Mouse (Mus musculus): ENCODE results near the gene Efcab10. TPM values are rescaled to one million over a fixed set of nuclear protein-coding genes. Genes with fewer than 3 reads are reported as not detected.

Efcab10 gene
- 0.38 and 1.1 TPM in 2 replicates for polyA plus RNA-seq (2012; rRNA removed)

GRCm38 (mm10) chr12:33394804-33395623, at the start of gene Efcab10:
Gene Efcab10 (plus strand): TSS chr12:33394854.
- DNase-seq (ENCODE audit: low read depth): no peak

DNA sequence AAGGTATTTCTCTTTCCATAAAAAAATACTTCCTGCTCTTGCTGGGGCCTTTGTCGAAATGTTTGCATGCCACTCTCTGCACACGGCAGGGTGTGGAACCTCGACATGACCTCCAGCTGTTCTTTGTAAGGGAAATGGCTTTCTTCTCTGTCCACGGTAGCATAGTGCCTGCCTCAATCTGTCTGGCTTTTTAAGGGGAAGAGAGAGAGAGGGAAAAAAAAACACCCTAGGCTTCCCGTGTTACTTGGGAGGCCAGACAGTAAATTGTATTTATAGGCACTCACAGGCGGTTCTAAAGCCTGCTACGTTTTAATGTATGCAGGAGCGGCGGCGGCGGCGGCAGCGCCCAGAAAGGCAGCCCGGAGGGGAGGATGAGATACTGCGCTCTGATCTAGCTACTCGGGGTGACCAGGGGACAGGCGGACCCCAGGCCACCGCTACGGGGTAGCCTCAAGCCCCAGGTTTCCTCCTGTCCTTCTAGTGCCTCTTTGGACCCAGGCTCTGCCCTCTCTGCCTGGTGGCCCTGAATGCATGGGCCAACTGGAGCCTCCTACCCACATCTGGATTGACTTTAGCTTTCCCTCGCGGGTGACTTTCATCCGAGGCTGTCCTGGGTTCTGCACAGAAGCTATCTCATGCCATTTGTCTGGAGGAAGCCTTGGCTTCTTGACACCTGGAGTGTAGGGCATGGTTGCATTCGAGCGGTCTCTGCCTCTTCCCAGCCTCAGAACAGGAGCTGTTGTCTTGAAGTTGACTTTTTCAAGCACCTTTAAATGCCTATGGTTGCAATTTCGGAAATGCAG, 49.5 kb upstream of the Efcab10 start:
- no peak for DNase-seq (ENCODE audit: low read depth)

GRCm38 (mm10) chr12:33345773-33346435, 48.8 kb upstream of the Efcab10 start:
- DNase-seq (ENCODE audit: low read depth): no peak

GRCm38 (mm10) chr12:33352671-33353070, 42.0 kb upstream of the Efcab10 start:
- DNase-seq (ENCODE audit: low read depth): no peak

DNA sequence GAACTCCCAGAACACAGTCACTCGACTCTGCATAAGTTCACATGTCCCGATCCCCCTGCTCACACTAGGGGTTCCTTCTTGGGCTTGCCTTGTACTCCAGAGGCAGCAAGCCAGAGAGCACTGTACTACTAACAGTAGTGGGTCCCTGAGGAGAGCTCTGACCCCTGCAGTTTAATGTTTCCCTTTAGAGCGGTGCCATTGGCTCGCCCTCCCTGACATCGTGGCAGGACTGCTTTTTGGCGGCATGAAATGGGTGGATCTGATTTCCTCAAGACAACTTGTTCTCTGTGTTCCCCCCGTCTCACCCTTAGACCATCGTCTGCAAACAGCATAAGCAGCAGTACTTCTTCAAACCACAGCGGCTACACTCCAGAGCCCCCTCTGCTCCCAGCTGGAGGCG, 36.3 kb upstream of the Efcab10 start:
- no peak for DNase-seq (ENCODE audit: low read depth)

GRCm38 (mm10) chr12:33359209-33359608, 35.4 kb upstream of the Efcab10 start:
- DNase-seq (ENCODE audit: low read depth): no peak

DNA sequence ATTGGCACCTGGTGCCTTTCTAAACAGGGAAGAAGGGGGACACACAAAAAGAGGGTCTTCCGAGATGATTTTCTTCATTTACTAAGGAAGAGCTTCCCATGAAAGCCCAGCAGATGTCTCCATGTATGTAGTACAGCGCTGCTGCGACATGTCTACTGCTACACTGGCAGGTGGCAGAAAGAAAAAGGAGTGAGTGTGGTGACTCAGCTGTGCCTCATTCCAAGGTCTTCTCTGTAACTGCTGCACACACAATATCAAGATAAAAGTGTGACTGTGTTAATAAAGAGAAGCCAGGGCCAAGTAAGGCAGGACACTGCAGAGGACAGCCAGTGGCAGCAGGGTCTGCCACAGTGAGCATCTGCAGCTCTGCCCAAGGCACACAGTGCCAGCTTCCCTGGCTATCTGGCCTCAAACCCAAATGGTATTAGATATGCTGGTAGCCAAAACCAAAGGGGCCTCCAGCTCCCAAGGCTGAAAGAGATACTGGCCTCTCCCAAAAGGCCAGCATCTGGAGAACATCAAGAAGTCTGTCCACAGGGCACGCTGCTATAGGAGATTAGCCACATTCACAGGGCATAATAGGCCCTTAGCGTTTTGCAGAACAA, 34.7 kb upstream of the Efcab10 start:
- no peak for DNase-seq (ENCODE audit: low read depth)

DNA sequence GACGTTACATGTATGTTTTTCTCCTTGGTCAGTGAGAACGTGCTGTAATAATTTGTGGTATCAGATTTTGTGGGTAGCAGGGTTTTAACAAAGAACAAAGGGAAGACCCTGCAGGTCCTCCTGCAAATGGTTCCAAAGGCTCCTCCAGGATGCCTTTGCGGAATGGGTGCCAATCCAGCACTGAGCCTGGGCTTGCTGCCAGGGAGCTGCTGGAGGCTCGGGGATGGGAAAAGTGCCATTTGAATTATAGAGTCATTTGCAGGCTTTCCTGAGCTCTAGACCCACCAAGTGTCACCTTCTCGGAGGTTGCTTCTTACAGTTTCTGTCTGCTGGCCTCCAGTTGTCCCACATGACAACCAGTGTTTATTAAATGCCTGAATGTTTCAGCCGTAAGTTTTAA, 33.9 kb upstream of the Efcab10 start:
- no peak for DNase-seq (ENCODE audit: low read depth)

- no peak for DNase-seq (ENCODE audit: low read depth)
Observed at GRCm38 (mm10) chr12:33364511-33364910, 30.1 kb upstream of the Efcab10 start.

DNA sequence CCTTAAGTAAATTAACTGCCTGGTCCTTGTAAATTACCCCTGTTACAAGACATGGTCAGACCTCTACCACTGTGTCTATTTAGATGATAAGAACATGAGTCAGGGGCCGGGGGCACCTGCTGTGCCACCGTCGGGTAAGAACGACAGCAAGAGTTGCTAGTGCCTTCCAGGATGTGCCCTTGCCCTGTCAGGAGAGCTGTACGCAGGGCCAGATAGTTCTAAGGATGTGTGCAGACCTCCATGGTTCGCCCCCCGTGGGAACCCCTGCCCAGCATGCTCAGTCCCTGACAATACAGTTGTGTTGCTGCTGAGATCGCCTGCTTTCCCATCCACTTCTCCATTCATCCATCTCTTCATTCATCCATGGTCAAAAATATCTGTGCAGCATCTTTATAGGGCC, 29.5 kb upstream of the Efcab10 start:
- no peak for DNase-seq (ENCODE audit: low read depth)

DNA sequence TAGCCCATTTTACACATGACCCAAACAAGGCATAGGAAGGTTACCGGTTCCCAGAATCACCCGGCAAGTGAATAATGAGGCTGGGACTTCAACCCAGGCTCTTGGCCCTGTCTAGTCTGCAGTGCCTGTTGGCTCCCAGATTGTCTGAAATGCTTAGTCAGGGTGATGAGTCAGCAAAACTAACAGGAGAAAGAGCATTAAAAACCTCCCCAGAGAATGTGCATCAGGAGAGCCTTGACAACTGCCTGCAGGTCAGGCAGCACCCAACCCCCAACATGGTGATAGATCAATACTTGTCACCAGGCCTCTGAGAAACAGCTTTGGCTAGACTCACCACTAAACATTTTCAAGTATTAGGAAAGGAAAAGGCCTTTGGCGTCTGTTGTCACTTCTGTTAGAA, 25.1 kb upstream of the Efcab10 start:
- DNase-seq (ENCODE audit: low read depth): no peak

GRCm38 (mm10) chr12:33379624-33380445, 14.8 kb upstream of the Efcab10 start:
- peak; percentile 38 for DNase-seq (ENCODE audit: low read depth)

GRCm38 (mm10) chr12:33388842-33389241, 5.8 kb upstream of the Efcab10 start:
- DNase-seq (ENCODE audit: low read depth): no peak

DNA sequence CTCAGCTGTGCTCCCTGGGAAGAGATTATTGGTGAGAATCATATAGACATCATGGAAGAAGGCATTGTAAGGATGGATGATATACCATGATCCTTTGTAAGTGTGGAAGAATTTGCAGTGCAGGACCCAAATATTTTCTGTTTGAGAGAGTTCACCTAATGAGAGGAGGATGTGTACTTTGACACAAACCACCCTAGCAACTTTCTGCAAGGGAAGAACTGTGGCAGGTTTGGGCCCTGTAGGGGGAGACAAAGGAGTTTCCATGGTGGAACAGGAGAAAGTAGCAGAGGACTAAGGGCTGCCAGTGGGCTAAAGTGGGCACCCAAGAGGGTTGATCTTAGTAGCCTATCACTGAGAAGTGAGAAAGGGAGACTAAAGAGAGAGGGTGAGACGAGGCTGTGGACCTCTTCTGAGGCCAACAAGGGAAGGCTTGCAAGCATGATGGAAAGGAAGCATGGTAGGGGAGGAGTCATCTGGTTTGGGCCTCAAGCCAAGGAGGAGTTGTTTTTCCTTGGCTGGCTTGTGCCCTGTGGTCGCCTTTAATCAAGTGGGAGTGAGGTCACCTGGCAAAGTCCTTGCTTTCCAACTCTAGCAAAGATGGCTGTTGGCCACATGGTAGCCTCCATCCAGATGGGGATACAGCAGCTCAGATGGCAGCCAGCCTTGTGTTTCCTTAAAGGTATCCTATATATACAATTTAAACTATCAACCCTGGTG, 3.7 kb upstream of the Efcab10 start:
- DNase-seq (ENCODE audit: low read depth): no peak

GRCm38 (mm10) chr12:33403265-33403693, 8.6 kb downstream of the Efcab10 start:
- no peak for DNase-seq (ENCODE audit: low read depth)

DNA sequence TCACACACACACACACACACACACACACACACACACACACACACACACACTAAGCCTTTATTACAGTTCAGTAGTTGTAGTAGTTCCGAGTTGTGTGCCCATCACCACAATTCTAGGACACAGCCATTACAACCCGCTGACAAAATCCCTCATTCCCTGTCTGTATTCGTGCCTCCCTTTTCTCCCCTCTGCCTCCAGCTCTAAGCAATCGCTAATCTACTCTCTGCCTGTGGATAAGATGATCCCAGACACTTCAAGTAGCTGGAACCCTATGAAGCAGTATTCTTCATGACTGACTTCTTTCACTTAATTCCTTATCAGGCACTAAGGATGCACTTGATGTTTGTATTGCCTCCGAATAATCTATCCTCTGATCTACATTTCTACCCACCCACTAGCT, 10.3 kb downstream of the Efcab10 start:
- DNase-seq (ENCODE audit: low read depth): no peak

DNA sequence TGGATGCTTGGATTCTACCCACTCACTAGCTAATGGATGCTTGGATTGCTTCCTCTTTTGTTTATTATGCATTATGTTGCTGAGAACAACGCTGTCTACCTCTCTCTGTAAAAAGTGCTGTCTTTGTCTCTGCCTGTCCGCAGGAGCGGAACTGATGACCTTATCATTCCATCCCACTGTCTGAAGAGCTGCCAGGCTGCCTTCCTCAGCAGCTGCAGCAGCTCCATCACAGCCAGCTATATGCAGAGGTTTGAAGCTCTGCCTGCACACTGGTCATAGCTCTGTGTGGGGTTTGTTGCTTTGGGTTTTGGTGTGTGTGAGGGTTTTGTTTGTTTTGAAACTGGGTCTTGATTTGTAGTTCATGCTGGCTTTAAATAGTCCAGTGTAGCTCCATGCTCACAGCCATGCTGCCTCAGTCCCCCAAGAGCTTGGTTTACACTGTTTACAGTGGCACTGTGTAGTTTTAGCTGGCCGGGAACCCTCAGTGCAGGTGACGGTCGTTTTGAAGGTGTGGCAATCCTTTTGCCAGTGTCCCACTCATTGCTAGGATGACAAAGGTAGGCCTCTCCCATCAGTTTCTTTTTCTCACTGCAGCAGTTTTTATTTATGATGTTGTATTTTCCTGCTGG, 10.9 kb downstream of the Efcab10 start:
- DNase-seq (ENCODE audit: low read depth): no peak

DNA sequence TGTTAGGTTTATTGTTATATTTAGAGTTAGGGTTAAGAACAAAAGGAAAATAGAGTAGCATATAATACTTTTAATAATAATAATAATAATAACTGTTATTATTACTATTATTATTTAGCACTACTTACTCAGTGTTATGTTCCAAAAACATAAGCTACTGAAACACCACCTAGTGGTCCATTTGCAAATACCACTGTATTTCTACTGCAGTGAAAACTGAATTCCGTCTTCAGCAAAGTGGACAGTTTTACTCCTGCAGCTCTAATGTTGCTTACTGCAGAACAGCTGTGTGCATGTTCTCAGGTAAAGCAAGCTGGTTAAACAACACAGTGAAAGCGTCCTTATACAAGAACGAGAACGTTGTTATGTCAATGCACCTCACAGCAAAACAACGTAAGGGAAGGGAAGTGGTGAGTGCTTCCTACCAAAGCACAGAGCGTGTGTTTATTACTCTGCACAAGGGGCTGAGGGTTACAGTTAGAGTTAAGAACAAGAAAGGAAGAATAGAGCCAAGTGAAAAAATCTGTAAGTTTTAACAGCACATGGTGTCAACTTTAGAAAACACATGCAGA, 17.0 kb downstream of the Efcab10 start:
- DNase-seq (ENCODE audit: low read depth): no peak

GRCm38 (mm10) chr12:33424329-33424728, 29.7 kb downstream of the Efcab10 start:
- no peak for DNase-seq (ENCODE audit: low read depth)

- DNase-seq (ENCODE audit: low read depth): no peak
Observed at GRCm38 (mm10) chr12:33427293-33427692, 32.6 kb downstream of the Efcab10 start.
